Mouse (Mus musculus) E14TG2a.4 (cell line): ENCODE data around the gene Lrrc3.

Experiments
- CTCF ChIP-seq: conservative IDR thresholded peaks from 2 replicates; pipeline ENCODE4 v1.5.1; 2014; ENCODE audit warnings: low read length
- POU5F1 ChIP-seq: IDR thresholded peaks from 2 replicates; pipeline ENCODE4 v1.6.1; 2014; ENCODE audit warnings: low read length, borderline replicate concordance

DNA sequence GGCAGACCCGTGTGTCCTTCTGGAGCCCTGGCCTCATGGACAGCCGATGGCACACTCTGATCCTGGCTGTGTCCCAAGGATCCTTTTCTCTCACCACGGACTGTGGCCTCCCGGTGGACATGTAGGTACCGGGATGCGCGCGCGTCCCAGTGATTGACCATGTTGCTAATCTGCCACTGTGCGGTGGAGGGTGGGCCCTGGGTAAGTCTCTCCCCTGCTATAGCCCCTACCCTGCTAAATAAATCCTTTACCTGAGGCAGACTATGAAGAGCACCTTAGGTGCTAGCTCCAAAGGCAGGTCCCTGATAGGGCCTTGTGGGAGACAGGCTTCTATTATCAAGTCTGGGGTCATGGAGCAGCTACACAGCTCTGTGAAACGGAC is 37.6 kb downstream of the Lrrc3 start:
- TF ChIP-seq CTCF (no peak), POU5F1 (no peak)
